Mouse (Mus musculus): ENCODE measurements around the gene Ang2. TPM values are rescaled to one million over a fixed set of nuclear protein-coding genes. Genes with fewer than 3 reads are reported as not detected.

The Ang2 gene
- polyA plus RNA-seq, 3 experiments from 2014 or later = not detected

GRCm38 (mm10) chr14:51150206-51150831, 48.6 kb downstream of the Ang2 start:
- ATAC-seq = no peak

GRCm38 (mm10) chr14:51149164-51149563, 49.8 kb downstream of the Ang2 start:
- ATAC-seq = no peak

GRCm38 (mm10) chr14:51148006-51148405, 50.9 kb downstream of the Ang2 start:
- no peak for ATAC-seq

- no peak for ATAC-seq
These were observed 52.3 kb downstream of the Ang2 start, which contains the start of gene Rnase1 for GRCm38 (mm10) chr14:51146685-51147084. Gene Rnase1, minus strand, starts transcription at chr14:51146785.

GRCm38 (mm10) chr14:51145521-51145920, 53.4 kb downstream of the Ang2 start:
- ATAC-seq = no peak

Other genes with a start within 250 kb of the Ang2 start
- 1 to 10 TPM in 2 of 3 experiments, under 1 TPM in 1; 0.92 to 2.8 (median 1.5) TPM for gene Pnp2, start 243.2 kb downstream of the Ang2 start, polyA plus RNA-seq (2017; shearing (Covaris generic))
- not detected for gene Rnase10, start 191.4 kb downstream of the Ang2 start, polyA plus RNA-seq (2017; shearing (Covaris generic))
- not detected for gene Rnase9, start 157.3 kb downstream of the Ang2 start, polyA plus RNA-seq (2017; shearing (Covaris generic))
- not detected for gene Rnase11, start 149.0 kb downstream of the Ang2 start, polyA plus RNA-seq (2017; shearing (Covaris generic))
- not detected for gene Rnase12, start 141.5 kb downstream of the Ang2 start, polyA plus RNA-seq (2017; shearing (Covaris generic))
- under 1 TPM in 1 of 3 experiments, not detected in 2; 0.48 TPM for gene Olfr750, start 124.7 kb downstream of the Ang2 start, polyA plus RNA-seq (2017; shearing (Covaris generic))
- gene Rnase4, start 108.1 kb downstream of the Ang2 start, polyA plus RNA-seq (2017; shearing (Covaris generic)) = 10 to 100 TPM; 10.3 to 27.1 (median 16.7) TPM
- 1 to 10 TPM; 3.2 to 8.4 (median 3.8) TPM for gene Ang, start 108.0 kb downstream of the Ang2 start, polyA plus RNA-seq (2017; shearing (Covaris generic))
- not detected for gene Eddm3b, start 84.7 kb downstream of the Ang2 start, polyA plus RNA-seq (2017; shearing (Covaris generic))
- gene Rnase6, start 75.2 kb downstream of the Ang2 start, polyA plus RNA-seq (2017; shearing (Covaris generic)) = 1 to 10 TPM; 1.4 to 2.7 (median 2.3) TPM
- gene Rnase1, start 52.4 kb downstream of the Ang2 start, polyA plus RNA-seq (2017; shearing (Covaris generic)) = not detected
- not detected for gene Rnase2b, start 36.9 kb downstream of the Ang2 start, polyA plus RNA-seq (2017; shearing (Covaris generic))
- not detected for gene Ear14, start 4.2 kb upstream of the Ang2 start, polyA plus RNA-seq (2017; shearing (Covaris generic))
- not detected for gene Rnase2a, start 57.0 kb upstream of the Ang2 start, polyA plus RNA-seq (2017; shearing (Covaris generic))
- not detected for gene Gm7247, start 162.6 kb upstream of the Ang2 start, polyA plus RNA-seq (2017; shearing (Covaris generic))
- gene Vmn2r88, start 211.7 kb upstream of the Ang2 start, polyA plus RNA-seq (2017; shearing (Covaris generic)) = not detected

Data from inflammation-experienced regulatory T-cells, adult 6 months (primary cell).